Mouse (Mus musculus): ENCODE measurements around the gene Adss.
"Not testable (repeated sequence)": the region's sequence is repeated elsewhere in the genome, so short reads cannot be mapped to it uniquely, and the experiment has no call there.

The Adss gene

GRCm38 (mm10) chr1:177796193-177796939 lies at the start of gene Adss:
TSS of gene Adss (minus strand) at chr1:177796511.
- peak; percentile 99 for DNase-seq (ENCODE audit: low spot score)

GRCm38 (mm10) chr1:177845812-177846211 lies 49.5 kb upstream of the Adss start:
- DNase-seq (ENCODE audit: low spot score) = peak; percentile 13

- not testable (repeated sequence) for DNase-seq (ENCODE audit: low spot score)
These were observed 31.5 kb upstream of the Adss start for GRCm38 (mm10) chr1:177827776-177828175.

GRCm38 (mm10) chr1:177806772-177807171 lies 10.5 kb upstream of the Adss start:
- DNase-seq (ENCODE audit: low spot score) = peak; percentile 68

- no peak for DNase-seq (ENCODE audit: low spot score)
These were observed 7.2 kb upstream of the Adss start for GRCm38 (mm10) chr1:177803511-177803910.

GRCm38 (mm10) chr1:177797151-177797755 lies 942 bp upstream of the Adss start:
- DNase-seq (ENCODE audit: low spot score) = no peak

GRCm38 (mm10) chr1:177795421-177796192 lies 704 bp downstream of the Adss start:
- DNase-seq (ENCODE audit: low spot score) = peak; percentile 75

- DNase-seq (ENCODE audit: low spot score) = peak; percentile 26
These were observed 1.4 kb downstream of the Adss start for GRCm38 (mm10) chr1:177794866-177795265.

GRCm38 (mm10) chr1:177792835-177793234 lies 3.5 kb downstream of the Adss start:
- DNase-seq (ENCODE audit: low spot score) = no peak

GRCm38 (mm10) chr1:177777397-177777796 lies 18.9 kb downstream of the Adss start:
- DNase-seq (ENCODE audit: low spot score) = no peak

- DNase-seq (ENCODE audit: low spot score) = no peak
These were observed 27.4 kb downstream of the Adss start for GRCm38 (mm10) chr1:177768931-177769330.

- peak; percentile 33 for DNase-seq (ENCODE audit: low spot score)
These were observed 39.1 kb downstream of the Adss start for GRCm38 (mm10) chr1:177757249-177757648.

- no peak for DNase-seq (ENCODE audit: low spot score)
These were observed 42.8 kb downstream of the Adss start for GRCm38 (mm10) chr1:177753496-177753895.

GRCm38 (mm10) chr1:177747869-177748540 lies 48.3 kb downstream of the Adss start:
- no peak for DNase-seq (ENCODE audit: low spot score)

- no peak for DNase-seq (ENCODE audit: low spot score)
These were observed 51.6 kb downstream of the Adss start for GRCm38 (mm10) chr1:177744521-177745325.

GRCm38 (mm10) chr1:177742119-177742518 lies 54.2 kb downstream of the Adss start:
- DNase-seq (ENCODE audit: low spot score) = no peak

GRCm38 (mm10) chr1:177740707-177741106 lies 55.6 kb downstream of the Adss start:
- DNase-seq (ENCODE audit: low spot score) = no peak

- DNase-seq (ENCODE audit: low spot score) = no peak
These were observed 58.7 kb downstream of the Adss start for GRCm38 (mm10) chr1:177737505-177738105.

- no peak for DNase-seq (ENCODE audit: low spot score)
These were observed 64.3 kb downstream of the Adss start for GRCm38 (mm10) chr1:177731973-177732372.

- no peak for DNase-seq (ENCODE audit: low spot score)
These were observed 67.0 kb downstream of the Adss start, which contains the start of gene 1700016C15Rik for GRCm38 (mm10) chr1:177729043-177730024. TSS of gene 1700016C15Rik (plus strand) at chr1:177729814.

Measured in embryo, embryonic 10.5 days (tissue).